Mouse (Mus musculus) c-Kit-positive CD71-positive TER-119-positive erythroid progenitor cells, embryonic 14.5 days (primary cell): ENCODE results near the gene Upk3bl.
"Not testable (repeated sequence)": the region's sequence is repeated elsewhere in the genome, so short reads cannot be mapped to it uniquely, and the experiment has no call there.

ENCODE experiments used
- DNase-seq: peaks from one replicate; pipeline ENCODE4 v3.0.0-alpha.2; 2013; ENCODE audit warnings: low spot score

Gene Upk3bl

DNA sequence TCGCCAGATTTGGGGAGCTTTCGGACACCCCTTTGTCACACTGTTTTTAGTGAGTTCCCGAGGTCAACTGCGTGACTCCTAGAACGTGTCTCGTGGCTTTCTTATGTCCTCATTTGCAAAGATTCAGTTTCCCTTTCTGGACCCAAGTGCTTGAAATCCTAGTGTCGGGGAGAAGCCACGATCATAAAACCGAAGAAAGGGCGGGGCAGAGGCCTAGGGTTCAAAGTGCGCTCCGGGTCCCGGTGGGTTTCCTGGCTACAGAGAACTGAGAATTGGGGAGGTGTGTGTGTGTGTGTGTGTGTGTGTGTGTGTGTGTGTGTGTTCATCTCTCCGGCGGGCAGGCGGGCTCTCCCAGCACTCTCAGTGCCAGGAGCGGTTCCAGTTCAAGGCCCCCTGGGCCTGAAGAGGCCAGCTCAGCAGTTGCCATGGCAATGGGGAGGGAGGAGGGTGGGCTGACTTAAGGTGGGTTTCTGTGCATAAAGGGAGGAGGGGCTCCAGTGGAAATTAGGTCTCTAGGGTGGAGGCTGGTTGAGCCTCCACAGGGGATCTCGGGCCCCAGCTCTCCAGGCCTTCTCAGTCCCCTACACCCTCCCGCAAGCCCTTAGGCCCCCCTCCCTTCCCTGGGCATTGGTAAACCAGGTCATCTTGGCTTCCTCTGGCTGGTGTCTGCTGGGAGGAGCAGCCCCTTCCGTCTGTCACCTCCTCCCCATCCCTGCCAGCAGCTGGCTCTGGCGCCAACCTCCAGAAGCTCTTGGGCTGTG is 30.8 kb downstream of the Upk3bl start:
- no peak for DNase-seq

DNA sequence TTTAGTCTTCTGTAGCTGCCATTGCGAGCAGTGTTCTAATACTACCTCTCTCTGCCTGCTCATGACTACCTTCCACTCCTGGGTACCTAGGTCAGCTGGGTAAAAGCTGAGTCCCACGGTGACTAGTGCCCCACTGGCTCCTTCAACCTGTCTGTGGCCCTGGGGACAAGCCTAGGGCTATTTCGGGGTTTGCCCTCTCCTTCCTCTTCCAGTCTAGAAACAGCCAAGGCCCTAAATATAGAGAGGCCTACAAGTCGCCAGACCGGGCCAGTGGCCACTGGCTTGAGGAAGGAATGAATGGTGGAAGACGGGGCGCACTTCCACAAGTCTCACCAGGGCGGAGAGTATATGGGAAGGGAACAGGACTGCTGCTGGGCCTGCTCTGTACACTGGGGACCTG is 32.0 kb downstream of the Upk3bl start:
- DNase-seq: no peak

DNA sequence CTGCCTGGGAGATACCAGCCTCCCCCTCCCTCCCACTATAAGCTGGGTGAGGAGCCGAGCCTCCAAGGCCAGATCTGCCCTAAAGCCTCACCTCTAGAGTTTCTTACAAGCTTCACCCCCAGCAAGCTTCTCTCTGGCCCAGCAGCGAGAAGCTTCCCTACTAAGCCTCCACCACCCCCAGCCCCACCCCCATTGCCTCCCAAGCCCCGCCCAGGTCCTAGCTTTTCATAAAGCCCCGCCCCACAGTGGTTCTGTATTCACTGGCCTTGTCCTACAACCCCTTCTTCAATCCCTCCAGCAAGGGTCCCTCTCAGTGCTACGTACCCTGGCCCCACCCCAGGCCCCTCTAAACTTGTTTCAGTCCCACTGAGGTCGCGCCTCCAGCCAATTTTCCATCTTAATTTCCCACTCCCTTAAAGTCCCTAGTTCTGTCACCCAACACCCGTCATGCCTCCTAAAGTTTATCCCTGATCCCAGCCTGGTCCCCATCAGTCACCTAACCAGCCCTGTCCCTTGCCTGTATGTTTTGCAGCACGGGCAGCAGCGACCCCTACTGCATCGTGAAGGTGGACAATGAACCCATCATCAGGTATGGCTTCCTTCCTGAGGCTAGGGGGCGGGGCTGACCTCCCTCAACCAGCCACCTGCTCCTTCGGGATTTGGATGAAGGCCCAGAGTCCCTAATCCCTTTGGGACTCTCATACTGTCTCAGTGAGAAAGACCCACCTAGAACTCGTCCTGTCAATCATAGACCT is 34.7 kb downstream of the Upk3bl start:
- no peak for DNase-seq

DNA sequence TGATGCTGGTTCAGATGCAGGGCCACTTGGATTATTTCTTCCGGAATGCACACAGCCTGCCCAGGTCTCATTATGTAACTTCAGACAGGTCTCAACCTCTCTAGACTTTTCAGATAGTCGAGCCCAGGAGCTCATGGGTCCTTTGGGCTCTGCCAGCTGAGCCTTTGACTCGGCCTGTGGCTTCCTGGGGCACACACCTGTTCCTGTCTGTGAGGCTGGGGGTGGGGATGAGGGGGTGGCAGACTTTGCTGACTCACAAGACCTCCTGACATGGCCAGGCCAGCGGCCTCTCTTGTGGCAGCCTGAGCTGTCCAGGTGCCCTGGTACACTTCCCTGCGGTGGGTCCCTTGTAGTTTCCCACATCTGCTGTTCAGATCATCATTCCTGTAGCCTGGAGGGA is 37.6 kb downstream of the Upk3bl start:
- DNase-seq: no peak

DNA sequence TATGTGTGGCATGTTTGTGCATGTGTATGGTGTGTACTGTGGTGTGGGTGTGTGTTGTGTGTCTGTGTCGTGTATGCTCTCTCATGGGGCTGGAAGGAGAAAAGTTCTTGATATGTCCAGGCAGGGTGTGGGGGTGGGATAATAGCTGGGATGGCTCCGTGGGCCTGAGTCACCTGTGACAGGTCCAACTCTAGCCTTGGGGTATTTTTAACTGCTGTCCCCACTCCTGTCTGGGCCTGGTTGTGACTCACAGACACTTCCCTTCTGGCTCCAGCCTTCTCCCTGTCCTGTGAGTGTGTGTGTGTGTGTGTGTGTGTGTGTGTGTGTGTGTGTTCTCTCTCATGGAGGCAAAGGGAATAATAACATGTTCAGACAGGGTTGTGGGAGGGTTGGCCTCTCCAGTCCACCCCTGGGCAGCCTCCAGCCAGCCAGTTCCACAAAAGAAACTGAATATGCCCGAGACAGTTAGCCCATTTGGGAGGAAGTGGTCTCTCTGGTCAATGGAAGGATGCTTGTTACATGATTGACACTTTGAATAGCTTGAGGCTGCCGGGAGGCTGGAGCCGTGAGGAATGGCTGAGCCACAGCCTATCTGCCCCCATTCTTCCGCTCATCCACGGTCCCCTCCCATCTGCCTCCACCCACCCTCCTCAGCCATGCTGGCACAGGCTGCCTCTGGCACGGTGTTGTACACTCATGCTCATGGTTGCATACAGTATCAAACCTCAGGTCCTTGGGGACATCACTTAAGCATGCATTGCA is 40.1 kb downstream of the Upk3bl start:
- DNase-seq: no peak

DNA sequence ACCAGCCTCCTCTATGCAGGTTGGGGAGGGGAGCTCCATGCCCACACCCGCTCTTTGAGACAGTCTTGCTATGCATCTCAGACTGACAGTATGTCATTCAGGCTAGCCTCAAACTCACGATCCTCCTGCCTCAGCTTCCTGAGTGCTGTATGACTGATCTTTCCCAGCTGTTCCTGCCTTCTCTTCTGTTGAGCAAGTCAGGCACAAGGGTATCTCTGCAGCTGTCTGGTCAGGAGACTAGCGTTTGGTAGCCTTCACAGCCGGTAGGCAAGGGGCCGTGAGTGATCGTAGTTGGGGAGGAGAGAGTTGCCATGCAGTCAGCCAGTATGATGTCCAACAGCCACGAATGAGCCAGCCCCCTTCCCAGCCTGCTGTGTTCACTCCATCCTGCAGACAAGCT is 40.8 kb downstream of the Upk3bl start:
- DNase-seq: no peak

DNA sequence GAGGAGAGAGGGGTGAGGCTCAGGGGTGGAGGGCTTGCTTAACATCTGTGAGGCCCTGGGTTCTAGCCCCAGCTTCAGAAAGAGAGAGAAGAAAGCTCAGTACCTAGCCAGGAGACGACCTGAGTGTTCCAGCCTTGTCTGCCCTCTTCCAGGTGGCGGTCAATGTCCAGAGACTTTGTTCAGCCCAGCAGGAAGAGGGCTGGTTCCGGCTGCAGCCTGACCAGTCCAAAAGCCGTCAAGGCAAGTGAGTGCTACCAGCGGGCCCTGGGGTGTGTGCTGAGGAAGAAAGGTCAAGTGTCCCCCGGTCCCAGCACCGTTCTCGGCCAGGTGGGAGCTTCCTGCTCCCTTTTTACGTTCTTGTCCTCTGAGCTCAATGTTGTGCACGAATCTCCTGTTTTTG is 44.2 kb downstream of the Upk3bl start:
- DNase-seq: no peak

DNA sequence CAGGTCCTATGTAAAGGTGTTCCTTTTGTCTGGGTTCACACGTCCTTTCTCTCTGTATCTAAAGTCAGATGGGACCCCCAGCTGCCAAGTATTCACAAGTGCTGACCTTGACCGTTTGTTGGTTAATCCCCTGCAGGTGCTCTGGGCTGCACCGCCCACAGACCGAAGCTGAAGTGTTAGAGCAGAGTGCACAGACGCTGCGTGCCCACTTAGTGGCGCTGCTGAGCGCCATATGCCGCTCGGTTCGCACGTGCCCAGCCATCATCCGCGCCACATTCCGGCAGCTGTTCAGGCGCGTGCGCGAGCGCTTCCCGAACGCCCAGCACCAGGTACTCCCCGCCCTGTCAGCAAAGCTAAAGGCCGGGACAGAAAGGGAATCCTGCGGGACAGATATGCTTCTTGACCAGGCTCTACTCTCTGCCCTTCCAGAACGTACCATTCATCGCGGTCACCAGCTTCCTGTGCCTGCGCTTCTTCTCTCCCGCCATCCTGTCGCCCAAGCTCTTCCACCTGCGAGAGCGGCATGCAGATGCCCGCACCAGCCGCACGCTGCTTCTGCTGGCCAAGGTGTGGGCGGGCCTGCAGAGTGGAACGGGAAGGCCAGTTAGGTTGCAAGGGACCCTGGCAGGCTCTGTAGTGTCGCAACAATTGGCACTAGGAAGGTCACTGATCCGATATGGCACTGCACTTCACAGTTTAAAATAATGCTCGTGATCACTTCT is 48.0 kb downstream of the Upk3bl start:
- peak; percentile 59 for DNase-seq

DNA sequence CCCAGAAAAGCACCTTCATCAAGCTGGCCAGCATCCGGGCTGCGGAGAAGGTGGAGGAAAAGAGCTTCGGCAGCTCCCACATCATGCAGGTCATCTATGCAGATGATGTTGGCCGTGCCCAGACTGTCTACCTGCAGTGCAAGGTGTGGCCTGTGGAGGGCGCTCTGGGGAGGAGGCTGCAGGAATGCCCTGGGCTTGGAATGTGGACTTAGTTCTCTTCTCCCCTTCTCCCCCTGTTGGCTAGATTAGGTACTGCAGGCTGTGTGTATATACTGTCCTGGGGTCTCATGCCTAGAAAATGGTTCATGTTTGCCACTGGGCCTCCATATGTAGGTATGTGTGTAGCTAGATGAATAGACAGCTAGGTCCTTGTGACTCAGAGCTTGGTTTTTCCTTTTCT is 50.2 kb downstream of the Upk3bl start:
- DNase-seq: peak; percentile 53

DNA sequence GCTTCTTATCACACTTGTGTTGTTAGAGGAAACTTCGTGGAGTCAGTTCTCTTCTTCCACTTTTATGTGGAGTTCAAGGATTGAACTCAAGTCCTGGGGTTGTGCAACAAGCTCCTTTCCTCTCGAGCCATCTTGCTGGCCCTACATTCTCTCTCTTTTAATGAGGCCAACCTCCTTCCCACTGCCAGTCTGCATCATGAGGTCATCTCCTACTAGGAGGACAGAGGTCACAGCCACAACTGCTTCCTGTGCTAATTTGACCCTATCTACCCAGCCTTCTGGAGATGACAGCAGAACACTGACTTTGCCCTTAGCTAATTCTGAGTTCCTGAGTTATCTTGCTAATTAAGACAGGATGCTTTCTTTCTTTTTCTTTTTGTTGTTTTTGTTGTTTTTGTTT is 54.2 kb downstream of the Upk3bl start:
- no peak for DNase-seq

DNA sequence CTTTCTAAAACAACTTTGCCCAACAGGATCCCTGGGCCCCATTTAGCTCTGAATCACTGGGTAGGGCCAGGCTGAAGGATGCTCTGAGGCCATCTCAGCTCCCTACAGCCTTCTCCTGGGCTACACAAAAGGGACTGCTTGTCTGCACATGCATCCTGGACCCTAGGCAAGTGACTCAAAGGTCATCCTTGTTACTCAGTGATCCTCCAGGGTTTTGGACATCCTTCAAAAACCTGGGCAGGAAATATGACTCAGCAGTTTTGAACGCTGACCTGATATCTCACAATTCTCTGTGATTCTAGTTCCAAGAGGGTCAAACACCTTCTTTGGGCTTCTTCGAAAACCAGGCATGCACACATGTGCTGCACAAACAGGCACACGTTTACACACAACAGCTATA is 54.8 kb downstream of the Upk3bl start:
- no peak for DNase-seq

DNA sequence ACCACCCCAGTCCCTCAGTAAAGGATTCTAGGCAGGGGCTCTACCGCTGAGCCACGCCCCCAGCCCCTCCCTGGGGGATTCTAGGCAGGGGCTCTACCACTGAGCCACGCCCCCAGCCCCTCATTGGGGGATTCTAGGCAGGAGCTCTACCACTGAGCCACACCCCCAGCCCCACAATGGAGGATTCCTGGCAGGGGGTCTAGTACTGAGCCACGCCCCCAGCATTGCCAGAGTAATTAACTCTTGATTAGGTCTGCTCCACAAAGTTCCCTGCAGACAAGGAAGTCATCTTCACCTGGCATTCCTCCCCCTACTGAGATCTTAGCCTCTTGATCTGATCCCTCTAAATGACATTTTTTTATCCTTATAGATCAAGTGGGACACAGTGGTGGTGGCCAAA is 59.3 kb downstream of the Upk3bl start:
- not testable (repeated sequence) for DNase-seq
